ENCODE assay signal across 8 mouse cellular contexts in the genomic region with DNA sequence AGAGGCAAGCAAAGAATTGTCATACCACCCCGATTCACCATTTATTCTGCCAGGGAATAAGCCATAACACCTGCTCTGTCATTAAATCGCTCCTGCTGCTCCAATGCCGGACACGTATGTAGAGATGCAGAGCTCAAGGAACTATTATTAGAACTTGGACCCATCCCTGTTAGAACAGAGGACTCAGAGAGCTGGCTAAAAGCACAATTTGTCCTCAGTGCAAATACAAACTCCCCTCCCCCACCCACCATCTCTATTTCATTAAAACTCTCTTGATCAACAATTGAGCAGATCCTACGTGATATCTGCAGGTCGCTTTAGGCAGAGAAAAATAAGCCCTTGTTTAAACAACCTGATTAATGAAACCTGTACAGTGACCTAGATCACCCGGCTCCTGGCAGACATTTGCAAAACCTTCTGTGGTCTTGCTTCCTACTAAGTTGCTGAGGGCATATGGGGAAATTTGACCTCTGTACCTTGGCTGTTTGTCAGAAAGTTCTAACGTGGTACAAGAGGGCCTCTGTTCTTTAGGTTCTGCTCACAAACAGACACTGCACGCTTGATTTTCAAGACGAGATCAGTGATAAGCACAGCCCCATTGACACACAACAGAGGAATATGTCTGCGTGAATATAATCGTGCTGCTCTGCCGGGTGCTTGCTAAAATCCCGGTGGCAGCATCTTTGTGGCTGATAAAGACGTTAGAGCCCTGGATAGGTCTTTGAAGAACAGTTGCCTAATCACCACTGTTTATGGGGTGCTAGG. TPM values are rescaled to one million over a fixed set of nuclear protein-coding genes. Genes with fewer than 3 reads are reported as not detected.
DNase-seq lines count a peak whose midpoint lies in the region; ATAC-seq lines count a peak whose summit lies in the region.

No protein-coding gene starts in this region.

- H3K36me3 ChIP-seq in heart, embryonic 10.5 days, result no peaks in the 10 kb centered on the region; the same call in 1 of the 2 replicates
- H3K36me3 ChIP-seq in kidney, embryonic 14.5 days (ENCODE audit: control insufficient read depth, insufficient read depth, low read length), result no peaks in the 10 kb centered on the region; the same call in 1 of the 2 replicates
- H3K36me3 ChIP-seq in stomach, embryonic 15.5 days, result no peaks in the 10 kb centered on the region

- H3K9me3 ChIP-seq in heart, embryonic 10.5 days, result no peaks in the 10 kb centered on the region
- H3K9me3 ChIP-seq in kidney, embryonic 14.5 days (ENCODE audit: control insufficient read depth, low read length), result no peaks in the 10 kb centered on the region
- no peaks in the 10 kb centered on the region for H3K9me3 ChIP-seq in stomach, embryonic 15.5 days

- no peak overlapping the region for H3K9ac ChIP-seq in kidney, embryonic 14.5 days (ENCODE audit: low read depth, low read length)
- H3K9ac ChIP-seq in stomach, embryonic 15.5 days, result no peak overlapping the region

- H3K27ac ChIP-seq in heart, embryonic 10.5 days, result peak overlapping the region; percentile 67
- peak overlapping the region; percentile 6; the same call in 1 of the 2 replicates for H3K27ac ChIP-seq in kidney, embryonic 14.5 days (ENCODE audit: low read depth, low read length)
- peak overlapping the region; percentile 65 for H3K27ac ChIP-seq in stomach, embryonic 15.5 days

- 15% methylated on average over 15 of the region's 15 CpGs for WGBS in heart, embryonic 10.5 days
- WGBS in kidney, embryonic 14.5 days, result 10% methylated on average over 15 of the region's 15 CpGs
- WGBS in stomach, embryonic 15.5 days, result 15% methylated on average over 15 of the region's 15 CpGs

- peaks cover 30% of the 10 kb centered on the region for H3K4me1 ChIP-seq in heart, embryonic 10.5 days
- peaks cover 15% of the 10 kb centered on the region; the same call in 1 of the 2 replicates for H3K4me1 ChIP-seq in kidney, embryonic 14.5 days (ENCODE audit: control insufficient read depth, insufficient read depth, low read length)
- H3K4me1 ChIP-seq in stomach, embryonic 15.5 days, result peaks cover 8% of the 10 kb centered on the region

- H3K4me2 ChIP-seq in kidney, embryonic 14.5 days (replicated peaks; ENCODE audit: low read depth, low read length), result peak overlapping the region; percentile 27
- peak overlapping the region; percentile 31; the same call in 1 of the 2 replicates for H3K4me2 ChIP-seq in stomach, embryonic 15.5 days

- peak overlapping the region; percentile 32; the same call in 1 of the 2 replicates for H3K4me3 ChIP-seq in heart, embryonic 10.5 days
- no peak overlapping the region for H3K4me3 ChIP-seq in kidney, embryonic 14.5 days (ENCODE audit: low read length)
- no peak overlapping the region for H3K4me3 ChIP-seq in stomach, embryonic 15.5 days (replicated peaks)

- ATAC-seq in common myeloid progenitor, adult 5-6 weeks (replicated peaks; ENCODE audit: low read depth, poor library complexity, severe bottlenecking), result peak; percentile 16
- ATAC-seq in kidney, embryonic 14.5 days (ENCODE audit: low FRiP score, low TSS enrichment), result 0 out of 2 replicates have a peak, but pooled peaks have one; percentile 6
- no peak for ATAC-seq in stomach, embryonic 15.5 days (ENCODE audit: insufficient read depth, low FRiP score, low read depth)
- ATAC-seq in frontal cortex, adult (ENCODE audit: low TSS enrichment), result no peak

- no peaks in the 10 kb centered on the region for H3K27me3 ChIP-seq in heart, embryonic 10.5 days (ENCODE audit: insufficient read depth, poor library complexity, severe bottlenecking)
- no peaks in the 10 kb centered on the region for H3K27me3 ChIP-seq in kidney, embryonic 14.5 days (ENCODE audit: control insufficient read depth, insufficient read depth, low read length)
- no peaks in the 10 kb centered on the region for H3K27me3 ChIP-seq in stomach, embryonic 15.5 days (replicated peaks)

- peak; percentile 92 for DNase-seq in 416B (ENCODE audit: low read depth)
- peak; percentile 37 for DNase-seq in MEL-GATA-1-ER (ENCODE audit: extremely low read depth, low read depth)
- no peak for DNase-seq in heart, embryonic 10.5 days (ENCODE audit: low spot score)
- DNase-seq in lung, postnatal 14 days, result peak; percentile 49

RNA-seq across cellular contexts. Expression of a gene that starts 4.3 kb away (rescaled TPM):
- 27.8 and 44.6 TPM in 2 replicates for total RNA-seq in common myeloid progenitor, adult 5-6 weeks (2017)
- polyA plus RNA-seq in heart, embryonic 10.5 days (2016; fragmentation: Nextera tagmentation; extraction: Ambion mirVana), result 40.4 and 60.1 TPM in 2 replicates
- 76.0 and 83.5 TPM in 2 replicates for polyA plus RNA-seq in kidney, embryonic 14.5 days (2014; fragmentation: Nextera tagmentation; extraction: Ambion mirVana)
- polyA plus RNA-seq in stomach, embryonic 15.5 days (2015; fragmentation: Nextera tagmentation; extraction: Ambion mirVana), result 35.6 and 36.7 TPM in 2 replicates

Comparison
In these comparisons a context has a peak if more than half of its experiments do, and no peak if none do; other contexts are left out.
1. ATAC-seq: peak in common myeloid progenitor, adult 5-6 weeks (single experiment) and kidney, embryonic 14.5 days (single experiment); none in stomach, embryonic 15.5 days (single experiment) and frontal cortex, adult (single experiment).
2. H3K27ac ChIP-seq: peak in every context shown above with its lines; median percentile 67 in heart, embryonic 10.5 days; 65 in stomach, embryonic 15.5 days; 6 in kidney, embryonic 14.5 days.